Mouse (Mus musculus) heart, postnatal 0 days (tissue): ENCODE measurements around the gene BC024978. TPM values are rescaled to one million over a fixed set of nuclear protein-coding genes. Genes with fewer than 3 reads are reported as not detected.

Source experiments
- ATAC-seq: fragments of 200-750 bp; cut with Nextera tagmentation; 2 replicates; pipeline ENCODE4 v1.8.0; 2017; ENCODE audit warnings: low read depth, moderate number of reproducible peaks, moderate library complexity; ENCODE audit not compliant: insufficient read depth
- DNase-seq: peaks from one replicate; pipeline ENCODE4 v3.0.0-alpha.2; 2016; ENCODE audit warnings: low spot score
- H3K27ac ChIP-seq: fragments of 300-500 bp; sonication (generic); 2 replicates; pipeline ENCODE4 v1.5.1; 2014; ENCODE audit warnings: low read depth, mild to moderate bottlenecking
- H3K27me3 ChIP-seq: fragments of 300-500 bp; sonication (generic); 2 replicates; pipeline ENCODE4 v1.6.1; 2014; ENCODE audit warnings: low read length, mixed read lengths; ENCODE audit not compliant: control insufficient read depth, insufficient read depth
- H3K36me3 ChIP-seq: fragments of 300-500 bp; sonication (generic); replicated peaks from 2 replicates; pipeline ENCODE4 v1.6.1; 2014; ENCODE audit warnings: low read length, mixed read lengths; ENCODE audit not compliant: control insufficient read depth, insufficient read depth
- H3K4me1 ChIP-seq: fragments of 300-500 bp; sonication (generic); 2 replicates; pipeline ENCODE4 v1.6.1; 2014; ENCODE audit warnings: antibody characterized with exemption; ENCODE audit not compliant: control insufficient read depth, insufficient read depth
- H3K4me2 ChIP-seq: fragments of 300-500 bp; sonication (generic); 2 replicates; pipeline ENCODE4 v1.6.1; 2014; ENCODE audit warnings: low read depth, mild to moderate bottlenecking, low read length, moderate library complexity
- H3K4me3 ChIP-seq: fragments of 300-500 bp; sonication (generic); 2 replicates; pipeline ENCODE4 v1.5.1; 2014; ENCODE audit warnings: low read depth, low read length
- H3K9ac ChIP-seq: fragments of 300-500 bp; sonication (generic); replicated peaks from 2 replicates; pipeline ENCODE4 v1.6.1; 2014; ENCODE audit warnings: low read depth, low read length, mixed read lengths
- H3K9me3 ChIP-seq: fragments of 300-500 bp; sonication (generic); replicated peaks from 2 replicates; pipeline ENCODE4 v1.6.1; 2016; ENCODE audit warnings: low read length; ENCODE audit not compliant: control insufficient read depth
- CTCF ChIP-seq: IDR thresholded peaks from 2 replicates; pipeline ENCODE4 v1.5.1; 2016; ENCODE audit warnings: antibody characterized with exemption, control low read depth, low read depth
- EP300 ChIP-seq: IDR thresholded peaks from 2 replicates; pipeline ENCODE4 v1.6.1; 2016; ENCODE audit warnings: antibody characterized with exemption, low read depth
- WGBS: fragments of 180-500 bp; shearing (Covaris S2); extraction: QIAGEN DNeasy Blood & Tissue Kit; methylation state at CpG from one replicate; pipeline ENCODE4 v1.1.7; 2014; 5-methylcytosine and 5-hydroxymethylcytosine counted together
- polyA plus RNA-seq: library from polyadenylated mRNA; unstranded; fragments of >200 nt; fragmentation: Nextera tagmentation; extraction: Ambion mirVana; gene quantifications from 2 replicates; pipeline ENCODE4 v1.2.1, GENCODE M21; 2015
- total RNA-seq: library from RNA; depleted of rRNA; stranded (reverse); fragments of >200 nt; gene quantifications from 2 replicates; pipeline ENCODE4 v1.2.3, GENCODE M21; 2014; ENCODE audit warnings: low replicate concordance

Gene BC024978
- total and polyA plus RNA-seq, 2 experiments from 2014 or later, result 2.0 to 4.8 TPM

- Histone ChIP-seq H3K36me3 (0 out of 2 replicates have a peak, but pooled peaks cover 4% of the 10 kb centered on the region), H3K4me1 (no peaks in the 10 kb centered on the region), H3K4me2 (no peak overlapping the region), H3K9me3 (no peaks in the 10 kb centered on the region), H3K27me3 (no peaks in the 10 kb centered on the region), H3K27ac (no peak overlapping the region), H3K4me3 (no peak overlapping the region), H3K9ac (no peak overlapping the region)
- WGBS, result 91% methylated on average over 2 of the region's 2 CpGs
- no peak for ATAC-seq
- peak; percentile 37 for TF ChIP-seq CTCF
- no peak for TF ChIP-seq EP300
- DNase-seq, result no peak
Observed at GRCm38 (mm10) chr7:27249146-27249545, 53.6 kb downstream of the BC024978 start.

GRCm38 (mm10) chr7:27249928-27250327 is 54.3 kb downstream of the BC024978 start:
- TF ChIP-seq CTCF, result no peak
- TF ChIP-seq EP300, result no peak

DNA sequence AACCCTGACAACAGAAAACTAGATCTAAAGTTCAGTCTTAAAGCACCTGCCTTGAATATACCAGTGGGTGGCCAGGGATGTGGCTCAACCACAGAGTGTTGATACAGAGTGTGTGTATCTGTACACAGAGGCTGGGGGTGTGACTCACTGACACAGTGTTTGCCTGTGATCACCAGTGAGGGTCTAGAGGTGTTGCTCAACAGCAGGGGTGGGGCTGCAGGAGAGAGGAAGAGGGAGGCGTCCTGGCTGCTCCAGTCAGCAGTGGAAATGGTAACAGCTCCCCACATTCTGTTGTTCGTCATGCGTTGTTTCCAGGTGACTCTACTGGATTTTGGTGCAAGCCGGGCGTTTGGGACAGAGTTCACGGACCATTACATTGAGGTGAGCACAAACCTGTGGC is 56.4 kb downstream of the BC024978 start:
- ATAC-seq, result no peak
- H3K27ac ChIP-seq, result no peak overlapping the region
- no peak for DNase-seq
- no peak overlapping the region for H3K4me3 ChIP-seq
- H3K36me3 ChIP-seq, result no peaks in the 10 kb centered on the region
- TF ChIP-seq EP300 (no peak), CTCF (no peak)
- H3K9ac ChIP-seq, result no peak overlapping the region
- 88% methylated on average over 6 of the region's 6 CpGs for WGBS
- H3K9me3 ChIP-seq, result no peaks in the 10 kb centered on the region
- H3K4me2 ChIP-seq, result no peak overlapping the region
- H3K4me1 ChIP-seq, result no peaks in the 10 kb centered on the region
- no peaks in the 10 kb centered on the region for H3K27me3 ChIP-seq

More at GRCm38 (mm10) chr7:27249928-27250327, 54.3 kb downstream of the BC024978 start:
- 48% methylated on average over 5 of the region's 5 CpGs for WGBS
- peak; percentile 62; the same call in 1 of the 2 replicates for ATAC-seq
- Histone ChIP-seq H3K9ac (no peak overlapping the region), H3K27me3 (no peaks in the 10 kb centered on the region), H3K36me3 (0 out of 2 replicates have a peak, but pooled peaks cover 4% of the 10 kb centered on the region), H3K9me3 (no peaks in the 10 kb centered on the region), H3K27ac (peak overlapping the region; percentile 40; the same call in 1 of the 2 replicates), H3K4me1 (no peaks in the 10 kb centered on the region), H3K4me3 (no peak overlapping the region), H3K4me2 (no peak overlapping the region)
- DNase-seq, result no peak

DNA sequence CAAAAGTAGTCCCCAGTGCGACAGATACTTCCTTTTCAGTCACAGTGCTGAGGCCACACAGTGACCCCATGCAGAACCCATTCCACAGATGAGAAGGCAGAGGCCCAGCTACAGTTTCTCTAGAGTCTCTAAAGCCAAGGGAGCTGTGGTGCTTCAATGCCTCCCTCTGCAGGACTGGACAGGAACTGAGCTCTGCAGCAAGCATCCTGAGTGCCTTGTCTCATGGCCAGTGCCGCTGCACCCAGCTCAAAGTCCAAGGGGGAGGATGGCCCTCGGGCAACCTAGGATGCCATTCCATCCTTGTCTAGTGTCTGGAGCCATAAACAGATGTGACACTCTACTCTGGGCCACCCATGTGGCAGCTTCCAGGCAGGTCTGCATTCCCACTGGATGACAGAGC is 60.1 kb downstream of the BC024978 start:
- Histone ChIP-seq H3K27ac (no peak overlapping the region), H3K27me3 (no peaks in the 10 kb centered on the region), H3K9me3 (no peaks in the 10 kb centered on the region), H3K4me2 (no peak overlapping the region), H3K4me3 (no peak overlapping the region), H3K36me3 (no peaks in the 10 kb centered on the region), H3K4me1 (peaks cover 15% of the 10 kb centered on the region; the same call in 1 of the 2 replicates), H3K9ac (no peak overlapping the region)
- ATAC-seq, result no peak
- WGBS, result 60% methylated on average over 3 of the region's 3 CpGs
- DNase-seq, result no peak
- TF ChIP-seq CTCF (peak; percentile 52), EP300 (no peak)

DNA sequence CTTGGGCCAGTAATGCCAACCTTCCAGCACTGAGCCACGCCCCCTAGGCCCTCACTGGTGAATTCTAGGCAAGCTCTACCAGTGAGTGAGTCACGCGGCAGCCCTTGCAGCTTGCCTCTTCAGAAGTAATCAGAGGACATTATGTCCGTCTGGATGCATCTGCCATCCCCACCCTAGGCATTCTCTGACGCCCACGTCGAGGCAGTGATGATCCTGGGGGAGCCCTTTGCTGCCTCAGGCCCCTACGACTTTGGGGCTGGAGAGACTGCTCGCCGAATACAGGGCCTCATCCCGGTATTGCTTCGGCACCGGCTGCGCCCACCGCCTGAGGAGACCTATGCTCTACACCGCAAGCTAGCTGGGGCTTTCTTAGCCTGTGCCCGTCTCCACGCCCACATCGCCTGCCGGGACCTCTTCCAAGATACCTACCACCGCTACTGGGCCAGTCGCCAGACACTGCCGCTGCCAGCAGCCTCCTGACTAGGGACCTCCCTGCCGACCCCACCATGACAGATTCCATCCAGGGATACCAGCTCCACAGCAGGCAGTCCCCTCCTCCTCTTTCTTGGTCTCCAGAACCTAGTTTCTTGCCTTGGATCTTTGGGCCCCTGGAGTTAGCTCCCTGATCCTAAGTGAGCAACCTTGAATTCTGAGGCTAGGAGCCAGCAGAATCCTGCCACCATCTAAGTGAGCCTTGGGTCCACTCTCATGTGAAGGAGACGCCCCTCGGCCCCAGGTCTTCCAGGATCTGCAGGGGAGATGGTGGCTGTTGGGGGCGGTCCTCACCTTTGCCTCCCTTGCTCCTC is 61.7 kb downstream of the BC024978 start:
- Histone ChIP-seq H3K36me3 (no peaks in the 10 kb centered on the region), H3K9me3 (no peaks in the 10 kb centered on the region), H3K4me1 (peaks cover 15% of the 10 kb centered on the region; the same call in 1 of the 2 replicates), H3K4me3 (peak overlapping the region; percentile 87), H3K27ac (peak overlapping the region; percentile 80), H3K27me3 (no peaks in the 10 kb centered on the region), H3K4me2 (peak overlapping the region; percentile 88), H3K9ac (no peak overlapping the region)
- ATAC-seq (peak; percentile 31), DNase-seq (peak; percentile 63)
- WGBS, result 27% methylated on average over 27 of the region's 27 CpGs
- TF ChIP-seq CTCF (0 out of 2 replicates have a peak, but pooled peaks have one; percentile 18), EP300 (no peak)
